Mouse (Mus musculus): ENCODE measurements at regions not wholly inside any gene's neighbourhood (a gene's known extent, or its start where the extent isn't known, plus 50 kb on each side); places are given as distances from the start of the nearest gene placed in this dataset.

- DNase-seq = peak; percentile 29
Observed at GRCm38 (mm10) chr11:28273299-28273698, 66.4 kb downstream of the Gm6685 start.

- DNase-seq = no peak
Observed at GRCm38 (mm10) chr11:28272571-28272970, 67.1 kb downstream of the Gm6685 start.
